Mouse (Mus musculus) heart, embryonic 14.5 days (tissue): ENCODE data around the gene Prkag2. TPM values are rescaled to one million over a fixed set of nuclear protein-coding genes. Genes with fewer than 3 reads are reported as not detected.
"Not testable (repeated sequence)": the region's sequence is repeated elsewhere in the genome, so short reads cannot be mapped to it uniquely, and the experiment has no call there.

Source experiments
- ATAC-seq: fragments of 200-750 bp; cut with Nextera tagmentation; 2 replicates; pipeline ENCODE4 v1.8.0; 2017; ENCODE audit warnings: low read depth, moderate TSS enrichment; ENCODE audit not compliant: insufficient number of reproducible peaks, insufficient read depth, low FRiP score
- H3K27ac ChIP-seq, 2 experiments: fragments of 200-500 bp in 1 of 2; fragments of 300-500 bp in 1 of 2; sonication (generic) in 1 of 2; replicated peaks in 1 of 2; 2 replicates each; pipeline ENCODE4 v1.5.1; 2012 to 2014; ENCODE audit warnings: low read depth in 2 of 2, low read length in 2 of 2, control low read depth in 1 of 2, mild to moderate bottlenecking in 1 of 2, mixed read lengths in 1 of 2; ENCODE audit not compliant: control insufficient read depth in 1 of 2, insufficient read depth in 1 of 2
- H3K27me3 ChIP-seq: fragments of 300-500 bp; sonication (generic); 2 replicates; pipeline ENCODE4 v1.6.1; 2014; ENCODE audit warnings: mild to moderate bottlenecking, low read length, control low read depth; ENCODE audit not compliant: control insufficient read depth, insufficient read depth
- H3K36me3 ChIP-seq: fragments of 300-500 bp; sonication (generic); 2 replicates; pipeline ENCODE4 v1.6.1; 2014; ENCODE audit warnings: mild to moderate bottlenecking, control low read depth, low read length, mixed read lengths; ENCODE audit not compliant: control insufficient read depth, insufficient read depth
- H3K4me1 ChIP-seq, 2 experiments: fragments of 200-500 bp in 1 of 2; fragments of 300-500 bp in 1 of 2; sonication (generic) in 1 of 2; 2 replicates each; pipeline ENCODE4 v1.6.1; 2012 to 2014; ENCODE audit warnings: low read length in 2 of 2, control low read depth in 1 of 2, mixed read lengths in 1 of 2; ENCODE audit not compliant: control insufficient read depth in 2 of 2, insufficient read depth in 2 of 2
- H3K4me2 ChIP-seq: fragments of 300-500 bp; sonication (generic); 2 replicates; pipeline ENCODE4 v1.6.1; 2014; ENCODE audit warnings: mild to moderate bottlenecking, low read length
- H3K4me3 ChIP-seq, 2 experiments: fragments of 200-500 bp in 1 of 2; fragments of 300-500 bp in 1 of 2; sonication (generic) in 1 of 2; 2 replicates each; pipeline ENCODE4 v1.5.1; 2012 to 2014; ENCODE audit warnings: low read length in 2 of 2, mild to moderate bottlenecking in 2 of 2, control low read depth in 1 of 2, low read depth in 1 of 2, moderate library complexity in 1 of 2; ENCODE audit not compliant: control insufficient read depth in 1 of 2, insufficient read depth in 1 of 2
- H3K9ac ChIP-seq: fragments of 300-500 bp; sonication (generic); 2 replicates; pipeline ENCODE4 v1.6.1; 2014; ENCODE audit warnings: mild to moderate bottlenecking, low read length
- H3K9me3 ChIP-seq: fragments of 300-500 bp; sonication (generic); 2 replicates; pipeline ENCODE4 v1.6.1; 2016; ENCODE audit warnings: low read length, control low read depth; ENCODE audit not compliant: control insufficient read depth
- WGBS: fragments of 180-500 bp; shearing (Covaris S2); extraction: QIAGEN DNeasy Blood & Tissue Kit; methylation state at CpG from one replicate; pipeline ENCODE4 v1.1.7; 2014; 5-methylcytosine and 5-hydroxymethylcytosine counted together
- polyA plus RNA-seq: library from polyadenylated mRNA; unstranded; fragments of >200 nt; fragmentation: Nextera tagmentation; extraction: Ambion mirVana; gene quantifications from 2 replicates; pipeline ENCODE4 v1.2.1, GENCODE M21; 2014

The Prkag2 gene
- polyA plus RNA-seq, 1 experiment from 2014 or later = 120 TPM

DNA sequence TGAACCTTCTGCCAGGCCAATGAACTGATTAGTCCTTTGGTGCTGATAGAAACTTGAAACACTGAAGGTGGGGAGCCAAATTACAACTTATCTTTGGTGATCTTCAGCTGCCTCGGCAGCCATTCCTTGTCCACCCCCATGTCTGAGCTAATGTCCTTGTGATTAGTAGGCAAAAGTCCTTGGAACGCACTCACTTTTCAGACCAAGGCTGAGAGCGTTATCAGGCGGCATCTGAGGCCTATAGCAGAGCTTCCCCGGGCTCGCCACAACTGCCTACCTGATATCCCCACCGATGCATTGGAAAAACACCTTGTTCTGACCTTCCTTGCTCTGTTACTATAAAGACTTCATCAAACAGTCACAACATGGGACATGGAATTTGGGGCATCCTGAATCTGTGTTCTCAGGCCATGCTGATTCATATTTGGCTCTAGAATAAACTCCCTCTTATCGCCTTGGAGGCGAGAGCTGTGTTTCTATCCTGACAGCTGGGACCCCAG lies 20.6 kb downstream of the Prkag2 start:
- Histone ChIP-seq H3K4me1 (peaks cover 14 to 21% of the 10 kb centered on the region in 2 experiments), H3K27ac (no peak overlapping the region), H3K27me3 (no peaks in the 10 kb centered on the region), H3K36me3 (no peaks in the 10 kb centered on the region), H3K9me3 (no peaks in the 10 kb centered on the region), H3K4me3 (no peak overlapping the region), H3K9ac (no peak overlapping the region), H3K4me2 (no peak overlapping the region)
- no peak for ATAC-seq
- WGBS = 72% methylated on average over 9 of the region's 9 CpGs

- no peak overlapping the region for H3K4me3 ChIP-seq
- no peak overlapping the region for H3K9ac ChIP-seq
- peaks cover 8 to 12% of the 10 kb centered on the region in 2 experiments for H3K4me1 ChIP-seq
- H3K4me2 ChIP-seq = no peak overlapping the region
- WGBS = 81% methylated on average over 8 of the region's 8 CpGs
- H3K36me3 ChIP-seq = no peaks in the 10 kb centered on the region
- no peaks in the 10 kb centered on the region for H3K9me3 ChIP-seq
- H3K27me3 ChIP-seq = no peaks in the 10 kb centered on the region
- ATAC-seq = 0 out of 2 replicates have a peak, but pooled peaks have one; percentile 25
- H3K27ac ChIP-seq = no peak overlapping the region
Measured at GRCm38 (mm10) chr5:25077873-25078651, 22.4 kb downstream of the Prkag2 start.

DNA sequence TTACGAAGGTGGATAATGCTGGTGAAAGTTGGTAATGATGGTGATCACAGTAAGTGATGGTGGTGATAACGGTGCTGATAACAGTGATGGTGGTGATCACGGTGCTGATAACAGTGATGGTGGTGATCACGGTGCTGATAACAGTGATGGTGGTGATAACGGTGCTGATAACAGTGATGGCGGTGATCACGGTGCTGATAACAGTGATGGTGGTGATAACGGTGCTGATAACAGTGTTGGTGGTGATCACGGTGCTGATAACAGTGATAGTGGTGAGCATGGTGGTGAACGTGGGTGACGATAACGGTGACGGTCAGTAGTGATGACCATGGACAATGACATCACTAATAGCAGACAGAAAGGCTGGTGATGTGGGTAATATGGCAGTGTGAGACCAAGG lies 23.2 kb downstream of the Prkag2 start:
- H3K9me3 ChIP-seq, H3K36me3 ChIP-seq, ATAC-seq, H3K9ac ChIP-seq, H3K4me3 ChIP-seq, H3K27ac ChIP-seq, H3K27me3 ChIP-seq, H3K4me2 ChIP-seq: not testable (repeated sequence)
- 90% methylated on average over 13 of the region's 13 CpGs for WGBS
- H3K4me1 ChIP-seq = peaks cover 8 to 12% of the 10 kb centered on the region in 2 experiments

- Histone ChIP-seq H3K36me3 (no peaks in the 10 kb centered on the region), H3K27ac (no peak overlapping the region), H3K27me3 (no peaks in the 10 kb centered on the region), H3K4me1 (peaks cover 7 to 12% of the 10 kb centered on the region in 2 experiments), H3K4me3 (no peak overlapping the region), H3K9ac (no peak overlapping the region), H3K9me3 (no peaks in the 10 kb centered on the region), H3K4me2 (no peak overlapping the region)
- WGBS = 86% methylated on average over 4 of the region's 4 CpGs
- ATAC-seq = no peak
Measured at GRCm38 (mm10) chr5:25075623-25076022, 24.8 kb downstream of the Prkag2 start.

DNA sequence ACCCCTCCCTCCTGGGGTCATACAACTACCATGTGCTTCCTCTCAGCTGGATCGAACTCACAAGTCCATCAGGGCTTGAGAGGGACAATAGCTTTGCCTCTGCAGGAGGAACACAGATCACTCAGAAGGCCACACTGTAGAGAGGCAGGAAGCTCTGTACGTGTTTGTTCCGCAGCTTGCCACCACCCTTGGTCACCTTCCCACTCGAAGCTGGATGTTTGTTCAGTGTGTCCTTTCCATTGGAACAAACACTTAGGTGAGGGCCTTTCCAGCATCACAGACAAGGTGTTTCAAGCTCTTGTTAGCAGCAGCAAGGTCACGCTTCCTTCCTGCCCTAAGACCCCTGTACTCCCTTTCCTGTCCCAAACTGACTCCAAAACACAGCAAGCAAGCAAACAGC lies 30.6 kb downstream of the Prkag2 start:
- H3K4me3 ChIP-seq = no peak overlapping the region
- WGBS = 57% methylated on average over 5 of the region's 5 CpGs
- peaks cover 14 to 26% of the 10 kb centered on the region in 2 experiments for H3K4me1 ChIP-seq
- no peak overlapping the region for H3K27ac ChIP-seq
- H3K4me2 ChIP-seq = no peak overlapping the region
- no peak overlapping the region for H3K9ac ChIP-seq
- no peaks in the 10 kb centered on the region for H3K9me3 ChIP-seq
- no peaks in the 10 kb centered on the region for H3K36me3 ChIP-seq
- H3K27me3 ChIP-seq = no peaks in the 10 kb centered on the region
- no peak for ATAC-seq

DNA sequence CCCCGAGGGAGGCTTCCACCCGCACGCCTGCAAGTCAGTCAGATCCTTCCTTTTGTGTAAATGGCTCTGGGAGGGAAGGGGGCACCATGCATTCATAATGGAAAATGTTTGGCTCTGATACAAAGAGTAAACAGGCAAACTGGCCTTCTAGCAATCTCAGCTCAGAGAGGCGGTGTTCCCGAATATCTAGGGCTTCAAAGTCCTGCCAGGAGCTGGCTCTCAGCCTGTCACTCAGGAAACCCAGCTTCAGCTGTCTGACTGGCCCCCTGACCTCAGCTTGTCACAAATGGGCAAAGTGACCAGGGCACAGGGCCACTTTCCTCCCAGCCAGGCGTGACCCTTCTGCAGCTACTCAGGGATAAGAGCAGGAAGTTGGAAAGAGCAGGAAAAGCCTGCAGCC lies 33.3 kb downstream of the Prkag2 start:
- Histone ChIP-seq H3K9me3 (no peaks in the 10 kb centered on the region), H3K9ac (no peak overlapping the region), H3K36me3 (no peaks in the 10 kb centered on the region), H3K27ac (peak overlapping the region; percentile 1 to 63; a peak in 3 of 4 replicates), H3K27me3 (no peaks in the 10 kb centered on the region), H3K4me3 (no peak overlapping the region), H3K4me1 (peaks cover 20 to 29% of the 10 kb centered on the region in 2 experiments), H3K4me2 (no peak overlapping the region)
- WGBS = 27% methylated on average over 6 of the region's 6 CpGs
- peak; percentile 28; the same call in 1 of the 2 replicates for ATAC-seq

- Histone ChIP-seq H3K27me3 (no peaks in the 10 kb centered on the region; the same call in 1 of the 2 replicates), H3K9me3 (no peaks in the 10 kb centered on the region), H3K4me2 (no peak overlapping the region), H3K36me3 (no peaks in the 10 kb centered on the region), H3K4me3 (no peak overlapping the region), H3K4me1 (peaks cover 28 to 38% of the 10 kb centered on the region in 2 experiments), H3K9ac (no peak overlapping the region), H3K27ac (0 out of 4 replicates have a peak overlapping the region, but pooled peaks of 1 of the 2 experiments have one; percentile 9)
- WGBS = 53% methylated on average over 8 of the region's 8 CpGs
- no peak for ATAC-seq
Measured at GRCm38 (mm10) chr5:25064270-25065232, 35.9 kb downstream of the Prkag2 start.
